Mouse (Mus musculus): Measurements from ENCODE around the gene Fer.

Gene Fer

DNA sequence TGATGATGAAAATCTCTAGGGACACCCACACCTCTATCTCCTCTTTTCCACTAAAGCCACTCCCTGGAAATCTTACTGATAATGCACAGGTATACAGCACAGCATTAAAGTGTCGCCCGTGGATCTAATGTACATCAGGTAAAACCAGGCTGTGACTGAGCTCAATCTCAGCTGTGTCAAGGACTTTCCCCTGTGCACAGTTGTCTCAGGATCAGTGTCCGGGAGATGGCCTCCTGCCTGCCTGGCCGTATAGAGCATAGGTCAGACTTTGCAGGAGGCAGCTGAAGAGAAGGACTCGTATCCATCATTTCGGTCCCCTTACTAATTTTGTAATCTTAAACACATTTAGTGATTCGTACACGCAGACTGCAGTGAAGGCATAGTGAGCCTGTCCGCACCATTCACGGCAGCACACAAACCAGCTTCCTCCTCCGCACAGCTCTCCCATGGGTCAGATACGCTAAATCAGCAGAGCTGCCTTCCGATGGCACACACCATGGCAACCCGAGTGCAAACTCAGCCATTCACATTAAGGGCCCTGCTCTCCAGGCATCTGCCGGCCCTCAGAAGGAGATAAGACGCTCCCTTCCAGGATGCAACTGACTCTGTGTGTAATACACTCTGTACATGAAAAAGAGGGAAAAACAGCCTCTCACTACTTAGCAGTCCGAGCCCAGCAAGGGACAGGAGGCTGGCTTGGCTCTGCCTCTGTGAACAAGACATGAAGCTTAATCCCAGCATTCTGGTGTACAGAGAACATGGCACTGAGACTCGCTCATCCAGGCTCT, 277.4 kb downstream of the Fer start:
- no peak for DNase-seq (ENCODE audit: low read depth, low spot score)

DNA sequence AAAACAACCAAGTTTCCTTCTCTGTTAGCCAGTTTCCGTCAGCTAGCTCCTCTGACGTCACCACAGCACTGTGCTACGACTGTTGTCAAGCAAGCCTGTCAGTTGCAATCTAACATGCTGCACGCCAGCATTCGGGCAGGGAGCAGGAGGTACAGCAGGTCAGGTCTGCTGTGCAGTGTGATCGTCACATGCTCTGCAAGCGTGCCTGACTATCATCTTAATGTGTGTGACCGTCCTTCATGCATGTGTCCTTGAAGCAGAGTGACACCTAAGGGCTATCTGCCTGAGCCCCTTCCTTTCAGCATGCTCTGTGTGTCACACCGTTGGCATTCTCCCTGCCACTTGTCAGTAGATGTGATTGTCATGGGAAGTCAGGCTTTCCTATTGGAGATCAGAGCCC, 279.0 kb downstream of the Fer start:
- no peak for DNase-seq (ENCODE audit: low read depth, low spot score)

DNA sequence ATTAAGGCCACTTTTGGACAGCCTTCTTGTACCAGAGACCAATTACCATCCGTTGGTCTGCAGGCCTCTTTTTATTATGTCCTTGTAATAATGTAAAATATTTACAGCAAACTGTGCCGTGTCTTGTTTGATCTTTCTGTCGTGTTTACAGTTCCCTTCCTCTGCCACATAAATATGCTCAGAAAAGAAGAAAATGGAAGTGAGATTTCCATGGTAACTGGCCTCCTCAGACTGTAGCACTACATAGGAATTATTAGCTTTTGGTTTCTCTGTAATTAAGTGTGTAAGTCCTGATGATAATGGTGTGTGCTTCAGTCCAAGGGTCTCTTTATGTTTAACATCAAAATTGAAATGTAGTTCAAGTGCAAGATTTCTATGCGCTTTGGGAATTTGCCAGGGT, 283.5 kb downstream of the Fer start:
- no peak for DNase-seq (ENCODE audit: low read depth, low spot score)

DNA sequence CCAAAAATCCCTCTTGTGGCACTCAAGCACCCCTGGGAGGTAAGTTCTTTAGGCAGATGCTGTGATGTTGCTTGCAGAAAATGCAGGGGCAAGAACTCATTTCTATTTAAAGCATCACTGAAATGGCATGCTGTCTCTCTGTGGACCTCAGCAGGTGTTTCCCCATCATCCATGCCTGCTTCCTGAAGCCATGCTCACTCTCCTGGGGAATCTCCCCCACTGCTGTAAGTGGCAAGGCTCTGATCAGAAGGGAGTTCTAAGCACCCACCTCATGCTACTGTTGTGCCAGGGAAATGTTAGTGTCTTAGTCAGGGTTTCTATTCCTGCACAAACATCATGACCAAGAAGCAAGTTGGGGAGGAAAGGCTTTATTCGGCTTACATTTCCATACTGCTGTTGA, 287.9 kb downstream of the Fer start:
- no peak for DNase-seq (ENCODE audit: low read depth, low spot score)

DNA sequence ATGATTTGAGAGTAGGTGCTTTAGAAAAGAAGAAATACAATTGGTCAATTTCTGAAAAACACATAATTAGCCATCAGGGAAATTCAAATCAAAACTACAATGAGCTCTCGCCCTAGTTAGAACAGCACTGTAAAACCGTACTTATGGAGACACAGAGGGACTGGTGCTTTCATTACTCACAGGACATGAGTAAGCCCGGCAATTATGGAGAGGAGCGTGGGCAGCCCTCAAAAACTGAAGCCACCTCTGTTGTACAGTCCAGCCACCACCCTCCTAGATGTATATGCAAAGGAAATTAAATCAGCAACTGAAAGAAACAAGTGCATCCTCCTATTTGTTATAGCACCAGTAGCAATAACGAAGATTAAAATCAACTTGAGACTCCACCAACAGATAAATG, 304.9 kb downstream of the Fer start:
- no peak for DNase-seq (ENCODE audit: low read depth, low spot score)

DNA sequence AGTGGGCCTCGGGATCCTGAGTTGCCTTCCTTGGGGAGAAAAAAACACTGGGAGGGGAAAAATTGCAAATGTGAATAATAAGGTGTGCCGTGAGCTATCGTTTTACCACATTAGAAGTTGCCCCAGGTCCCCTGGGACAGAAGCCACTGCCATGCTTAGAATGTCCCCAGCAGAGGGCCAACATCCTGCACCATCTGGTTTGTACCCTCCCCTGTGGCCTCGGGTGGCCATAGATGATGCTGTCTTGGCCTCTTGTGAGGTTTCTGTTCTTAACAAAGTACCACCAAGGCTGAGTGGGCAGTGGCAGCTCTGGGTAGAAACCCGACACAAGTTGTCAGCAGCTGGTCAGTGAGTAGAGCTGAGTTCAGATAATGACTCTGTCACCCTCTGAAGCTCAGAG, 307.2 kb downstream of the Fer start:
- DNase-seq (ENCODE audit: low read depth, low spot score): peak; percentile 29

DNA sequence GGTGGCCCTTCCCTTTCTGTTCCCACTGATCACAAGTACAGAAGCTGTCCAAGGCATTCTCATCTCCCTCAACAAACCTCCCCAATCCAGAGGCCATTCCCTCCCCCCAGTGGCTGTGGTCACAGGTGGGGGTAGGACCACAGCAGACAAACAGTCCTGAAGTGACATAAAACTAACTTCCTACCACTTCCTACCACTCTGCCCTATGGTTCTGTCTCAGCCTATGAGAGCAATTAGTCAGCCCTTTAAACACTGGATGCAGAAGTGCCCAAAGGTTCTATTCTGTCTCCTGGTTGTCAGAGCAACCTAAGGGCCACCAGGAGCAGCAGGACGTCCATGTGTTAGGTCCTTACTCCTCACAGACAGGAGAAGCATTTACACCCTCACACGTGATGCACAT, 309.6 kb downstream of the Fer start:
- no peak for DNase-seq (ENCODE audit: low read depth, low spot score)

DNA sequence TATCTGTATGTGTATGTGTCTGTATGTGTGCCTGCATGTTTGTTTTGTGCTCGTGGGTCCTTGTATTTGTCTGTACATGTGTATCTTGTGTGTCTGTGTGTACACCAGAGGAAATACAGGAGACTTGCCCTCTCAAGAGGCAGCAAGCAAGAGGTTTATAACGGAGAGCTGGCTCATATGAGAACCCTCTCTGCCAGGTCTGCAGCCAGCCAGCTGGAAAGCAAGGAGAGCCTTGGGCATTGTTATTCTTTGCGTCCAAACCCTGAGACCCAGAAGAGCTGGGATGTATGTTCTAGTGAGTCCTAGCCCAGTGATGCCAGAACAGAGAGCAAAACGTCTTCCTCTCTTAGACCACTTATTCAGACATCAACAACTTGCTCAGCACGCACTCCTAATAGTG, 317.7 kb downstream of the Fer start:
- DNase-seq (ENCODE audit: low read depth, low spot score): no peak

DNA sequence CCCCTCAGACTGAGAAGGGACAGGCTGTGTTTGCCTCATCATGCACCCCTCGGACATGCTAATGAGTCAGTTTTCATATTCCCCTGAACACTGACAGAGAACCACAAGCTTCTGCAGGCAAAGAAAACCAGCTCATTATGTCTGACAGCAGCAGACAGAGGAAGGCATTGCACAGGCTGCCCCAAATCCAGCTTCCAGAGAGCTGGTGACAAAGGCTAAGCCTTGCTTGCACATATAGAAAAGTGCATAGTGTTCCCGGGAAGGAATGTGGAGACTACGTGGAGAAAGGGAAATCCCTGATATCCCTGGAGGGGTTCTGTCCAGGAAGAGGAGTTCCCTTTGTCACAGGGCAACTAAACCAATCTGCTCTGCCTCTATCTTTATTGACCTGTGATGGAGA, 318.4 kb downstream of the Fer start:
- DNase-seq (ENCODE audit: low read depth, low spot score): no peak

DNA sequence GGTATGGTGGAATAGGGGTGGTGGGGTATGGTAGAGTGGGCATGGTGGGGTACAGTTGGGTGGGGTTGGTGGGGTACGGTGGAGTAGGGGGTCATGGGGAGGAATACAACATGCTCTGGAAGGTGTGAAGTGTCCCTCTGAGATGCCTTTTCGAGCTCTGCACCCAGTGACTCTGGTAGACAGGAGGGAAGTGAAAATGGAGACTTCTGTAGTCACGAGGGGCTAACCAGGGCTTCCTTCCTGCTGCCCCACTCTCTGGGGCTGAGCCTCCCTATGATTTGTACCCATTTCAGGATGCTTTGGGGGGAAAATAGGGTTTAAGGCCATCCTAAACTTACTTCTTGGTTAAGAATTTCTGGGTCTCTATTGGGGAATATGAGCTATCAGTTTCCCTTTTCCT, 319.7 kb downstream of the Fer start:
- DNase-seq (ENCODE audit: low read depth, low spot score): peak; percentile 30

DNA sequence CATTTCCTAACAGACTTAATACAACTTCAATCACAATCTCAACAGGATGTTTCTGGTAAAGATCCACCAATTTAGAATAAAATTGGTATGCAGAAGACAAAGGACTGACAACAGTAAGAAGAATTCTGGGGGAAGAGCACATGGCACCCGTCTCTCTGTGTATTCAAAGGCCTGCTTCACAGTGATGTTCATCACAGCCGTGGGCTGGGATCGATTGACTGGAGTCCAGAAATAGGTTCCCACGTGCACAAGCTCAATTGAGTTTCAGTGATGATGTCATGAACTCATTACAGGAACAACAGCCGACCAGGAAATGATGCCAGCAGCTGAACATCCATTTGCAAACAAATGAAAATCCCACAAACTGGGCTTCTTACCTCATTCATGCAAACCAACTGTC, 320.3 kb downstream of the Fer start:
- no peak for DNase-seq (ENCODE audit: low read depth, low spot score)

Data from A20 (cell line).